Mouse (Mus musculus) urinary bladder, postnatal 25 days (tissue): ENCODE data around the gene Tmod1.

Experiments
- DNase-seq: peaks from one replicate; pipeline ENCODE4 v3.0.0; 2022; ENCODE audit warnings: low spot score

Gene Tmod1

DNA sequence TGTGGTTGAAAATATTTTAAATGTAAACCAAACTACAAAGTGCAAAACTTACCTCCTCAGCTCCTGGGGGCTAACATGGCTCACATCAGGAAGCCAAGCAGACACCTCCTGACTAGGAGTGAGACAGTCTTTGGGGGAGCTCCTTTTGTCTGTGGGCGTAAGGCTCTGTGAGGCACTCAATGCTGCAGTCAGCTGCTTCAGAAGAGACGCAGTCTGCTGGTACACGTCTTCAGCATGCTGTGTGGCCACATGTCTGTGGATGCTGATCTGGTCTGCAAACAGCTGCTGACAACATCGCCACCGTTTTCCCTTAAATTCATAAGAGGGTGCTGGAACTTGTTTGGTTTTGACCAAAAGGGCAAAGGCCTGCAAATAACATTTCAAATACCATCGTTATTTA lies 93.1 kb downstream of the Tmod1 start:
- DNase-seq = no peak

DNA sequence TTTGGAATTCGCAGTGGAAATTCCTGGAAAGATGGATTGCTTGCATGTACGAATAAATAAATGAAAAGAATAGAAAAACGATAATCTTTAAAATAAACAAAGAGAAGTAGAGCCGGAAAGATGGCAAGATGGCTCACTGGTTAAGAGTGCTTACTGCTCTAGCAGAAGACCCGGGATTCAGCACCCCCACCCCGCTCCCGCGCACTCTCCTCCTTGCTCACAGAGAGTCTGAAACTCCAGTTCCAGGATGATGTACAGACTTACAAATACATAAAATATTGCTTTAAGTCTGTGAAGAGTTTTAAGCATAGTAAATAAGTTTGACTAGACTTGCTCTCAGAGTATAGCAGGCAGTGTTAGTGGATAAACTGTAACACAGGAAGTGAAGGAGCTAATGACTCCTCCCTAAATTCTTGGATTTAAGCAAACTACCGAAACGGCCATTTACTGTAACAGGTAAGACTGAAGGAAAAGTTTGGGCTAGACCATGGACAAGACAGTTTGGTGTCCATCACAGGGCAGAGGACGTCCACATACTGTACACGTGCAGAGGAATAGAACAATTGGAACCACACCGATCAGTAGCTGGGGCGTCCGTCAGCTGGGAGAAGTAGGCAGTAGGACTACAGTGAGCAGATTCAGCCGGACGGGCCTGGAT lies 99.0 kb downstream of the Tmod1 start:
- DNase-seq = no peak

- peak; percentile 92 for DNase-seq
Observed at GRCm38 (mm10) chr4:46138287-46139222, 99.8 kb downstream of the Tmod1 start, which contains the start of the genes Ncbp1 and Tstd2. Ncbp1 (plus strand) TSS chr4:46138613. Tstd2 (minus strand) TSS chr4:46138694.

- no peak for DNase-seq
Observed at GRCm38 (mm10) chr4:46144323-46144722, 105.6 kb downstream of the Tmod1 start.

DNA sequence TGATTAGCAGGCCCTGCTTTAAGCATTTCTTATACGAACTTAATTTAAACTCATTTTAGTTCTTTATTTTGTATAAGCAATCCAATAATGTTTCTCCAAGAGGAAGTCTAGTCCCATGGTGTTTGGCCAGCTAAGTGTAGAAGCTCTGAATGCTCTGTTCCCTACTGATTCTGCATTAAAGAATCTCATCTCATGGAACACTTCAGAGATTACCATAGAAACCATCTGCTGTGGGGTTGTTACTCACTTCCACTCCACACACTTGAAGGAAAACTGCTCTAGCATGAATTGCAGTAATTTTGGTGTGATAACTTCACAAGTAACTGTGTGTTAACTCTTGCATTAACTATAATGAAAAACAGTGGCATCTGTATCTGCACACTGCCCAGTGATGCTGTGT lies 108.1 kb downstream of the Tmod1 start:
- no peak for DNase-seq

DNA sequence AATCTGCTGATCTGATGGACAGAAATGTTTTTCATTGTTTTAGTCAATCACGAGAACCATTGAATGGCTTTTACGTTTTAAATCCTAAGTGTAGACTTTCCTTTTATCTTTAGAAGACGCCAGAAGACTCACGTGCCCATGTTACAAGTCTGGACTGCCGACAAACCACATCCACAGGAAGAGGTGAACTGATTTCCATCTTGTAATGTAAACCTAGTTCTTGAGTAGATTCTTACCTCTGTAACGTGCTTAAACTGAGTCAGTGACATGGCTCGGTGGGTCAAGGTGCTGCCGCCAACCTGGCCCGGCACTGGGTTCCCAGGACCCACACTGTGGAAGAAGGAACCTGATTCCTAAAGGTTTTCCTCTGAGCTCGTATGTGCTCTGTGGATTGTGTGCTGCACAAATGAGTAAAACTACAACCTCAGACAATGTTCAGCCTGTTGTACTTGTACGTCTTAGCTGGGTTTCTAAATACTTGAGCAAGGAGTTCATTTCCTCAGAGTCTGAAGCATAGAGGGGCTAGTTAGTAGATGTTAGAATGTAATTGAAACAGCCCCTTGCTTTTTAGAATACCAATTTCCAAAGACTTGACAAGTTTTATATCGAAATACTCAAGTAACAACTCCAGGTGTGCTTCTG lies 113.3 kb downstream of the Tmod1 start:
- no peak for DNase-seq

DNA sequence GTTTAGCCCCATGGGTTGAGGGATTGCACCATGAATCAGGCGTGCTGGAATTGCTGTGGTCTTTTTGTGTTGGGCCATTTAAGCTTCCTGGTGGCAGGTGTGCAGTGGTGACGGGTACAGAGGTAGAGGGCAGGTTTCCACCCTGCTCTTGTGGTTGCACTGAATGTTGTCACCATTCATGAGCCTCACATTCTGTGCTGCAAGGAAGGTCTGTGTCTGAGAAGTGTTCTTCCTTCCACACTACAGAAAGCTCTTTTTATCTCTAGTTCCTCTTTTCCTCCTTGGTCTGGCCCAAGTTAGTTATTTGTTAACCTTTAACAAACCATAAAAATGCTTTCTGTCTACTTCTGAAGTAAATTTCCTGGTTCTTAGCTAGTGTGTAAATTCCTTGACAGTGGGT lies 125.3 kb downstream of the Tmod1 start:
- no peak for DNase-seq
